Mouse (Mus musculus) liver, embryonic 11.5 days (tissue): ENCODE results near the gene Pth2. TPM values are rescaled to one million over a fixed set of nuclear protein-coding genes. Genes with fewer than 3 reads are reported as not detected.

Source experiments
- ATAC-seq: fragments of 200-750 bp; cut with Nextera tagmentation; replicated peaks from 2 replicates; pipeline ENCODE4 v1.8.0; 2017; ENCODE audit warnings: moderate number of reproducible peaks, mild to moderate bottlenecking, moderate TSS enrichment, moderate library complexity; ENCODE audit not compliant: low FRiP score
- DNase-seq: peaks from one replicate; pipeline ENCODE4 v3.0.0-alpha.2; 2017; ENCODE audit warnings: low spot score
- H3K27ac ChIP-seq: fragments of 300-500 bp; sonication (generic); 2 replicates; pipeline ENCODE4 v1.5.1; 2014; ENCODE audit warnings: mild to moderate bottlenecking, low read depth, low read length, control low read depth
- H3K27me3 ChIP-seq: fragments of 300-500 bp; sonication (generic); replicated peaks from 2 replicates; pipeline ENCODE4 v1.6.1; 2014; ENCODE audit warnings: low read length, mixed read lengths; ENCODE audit not compliant: control insufficient read depth, insufficient read depth
- H3K36me3 ChIP-seq: fragments of 300-500 bp; sonication (generic); 2 replicates; pipeline ENCODE4 v1.6.1; 2014; ENCODE audit warnings: mild to moderate bottlenecking, low read length, moderate library complexity, mixed read lengths; ENCODE audit not compliant: control insufficient read depth, insufficient read depth
- H3K4me1 ChIP-seq: fragments of 300-500 bp; sonication (generic); replicated peaks from 2 replicates; pipeline ENCODE4 v1.6.1; 2014; ENCODE audit warnings: low read length, mixed read lengths; ENCODE audit not compliant: control insufficient read depth, insufficient read depth
- H3K4me2 ChIP-seq: fragments of 300-500 bp; sonication (generic); 2 replicates; pipeline ENCODE4 v1.6.1; 2014; ENCODE audit warnings: mild to moderate bottlenecking, control low read depth, moderate library complexity
- H3K4me3 ChIP-seq: fragments of 300-500 bp; sonication (generic); 2 replicates; pipeline ENCODE4 v1.5.1; 2014; ENCODE audit warnings: low read depth, low read length, control low read depth
- H3K9ac ChIP-seq: fragments of 300-500 bp; sonication (generic); 2 replicates; pipeline ENCODE4 v1.6.1; 2014; ENCODE audit warnings: low read depth, low read length, control low read depth
- H3K9me3 ChIP-seq: fragments of 300-500 bp; sonication (generic); 2 replicates; pipeline ENCODE4 v1.6.1; 2016; ENCODE audit warnings: low read length, inconsistent platforms, mixed read lengths; ENCODE audit not compliant: control insufficient read depth
- WGBS: fragments of 180-500 bp; shearing (Covaris S2); extraction: QIAGEN DNeasy Blood & Tissue Kit; methylation state at CpG from one replicate; pipeline ENCODE4 v1.1.7; 2014; 5-methylcytosine and 5-hydroxymethylcytosine counted together
- polyA plus RNA-seq: library from polyadenylated mRNA; unstranded; fragments of >200 nt; fragmentation: Nextera tagmentation; extraction: Ambion mirVana; gene quantifications from 2 replicates; pipeline ENCODE4 v1.2.1, GENCODE M21; 2014

The Pth2 gene
- polyA plus RNA-seq, 1 experiment from 2014 or later, result not detected

GRCm38 (mm10) chr7:45163735-45164490 is 16.9 kb upstream of the Pth2 start, which contains the start of gene Slc17a7:
Gene Slc17a7 (plus strand): TSS chr7:45163949.
- DNase-seq (no peak), ATAC-seq (0 out of 2 replicates have a peak, but pooled peaks have one; percentile 30)
- 2% methylated on average over 40 of the region's 41 CpGs for WGBS
- Histone ChIP-seq H3K4me3 (peak within 1 kb of the TSS; percentile 59), H3K27ac (no peak within 1 kb of the TSS), H3K9ac (peak within 1 kb of the TSS; percentile 54; the same call in 1 of the 2 replicates), H3K4me2 (peak within 1 kb of the TSS; percentile 83), H3K36me3 (peaks cover 2% of the 10 kb centered on the region; the same call in 1 of the 2 replicates), H3K27me3 (peaks cover 66% of the 10 kb centered on the region), H3K9me3 (peaks cover 3% of the 10 kb centered on the region), H3K4me1 (peaks cover 9% of the 10 kb centered on the region)

DNA sequence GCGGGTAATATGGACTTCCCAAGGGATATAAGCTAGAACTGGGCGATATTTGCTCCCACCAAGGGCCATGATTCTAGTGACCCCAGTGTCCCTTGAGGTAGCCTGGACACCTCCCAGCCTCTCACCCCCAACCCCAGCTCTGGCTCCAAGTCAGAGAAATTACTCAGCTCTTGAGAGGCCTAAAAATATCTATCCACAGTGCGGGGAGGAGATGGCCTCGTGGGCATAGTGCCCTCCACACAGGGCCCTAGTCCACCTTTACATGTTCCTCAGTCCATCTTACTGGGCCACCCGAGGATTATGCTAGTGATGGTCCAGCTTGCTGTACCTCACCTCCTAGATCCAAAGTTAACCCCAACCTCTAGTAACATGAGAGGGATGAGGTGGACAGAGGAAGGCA is 16.0 kb upstream of the Pth2 start:
- ATAC-seq (no peak), DNase-seq (no peak)
- Histone ChIP-seq H3K4me2 (no peak overlapping the region), H3K4me1 (peaks cover 9% of the 10 kb centered on the region), H3K9me3 (peaks cover 11% of the 10 kb centered on the region), H3K9ac (no peak overlapping the region), H3K4me3 (no peak overlapping the region), H3K36me3 (no peaks in the 10 kb centered on the region; the same call in 1 of the 2 replicates), H3K27me3 (peaks cover 75% of the 10 kb centered on the region), H3K27ac (no peak overlapping the region)
- WGBS, result 55% methylated on average over 5 of the region's 5 CpGs

- Histone ChIP-seq H3K9me3 (peaks cover 14% of the 10 kb centered on the region), H3K36me3 (no peaks in the 10 kb centered on the region; the same call in 1 of the 2 replicates), H3K27ac (no peak overlapping the region), H3K4me2 (no peak overlapping the region), H3K4me3 (no peak overlapping the region), H3K4me1 (peaks cover 9% of the 10 kb centered on the region), H3K27me3 (peaks cover 75% of the 10 kb centered on the region), H3K9ac (no peak overlapping the region)
- DNase-seq (no peak), ATAC-seq (no peak)
- 51% methylated on average over 11 of the region's 11 CpGs for WGBS
Observed at GRCm38 (mm10) chr7:45165701-45166100, 15.1 kb upstream of the Pth2 start.

GRCm38 (mm10) chr7:45166950-45167401 is 13.8 kb upstream of the Pth2 start:
- WGBS, result 19% methylated on average over 10 of the region's 10 CpGs
- Histone ChIP-seq H3K9me3 (peaks cover 18% of the 10 kb centered on the region), H3K9ac (no peak overlapping the region), H3K27me3 (peaks cover 81% of the 10 kb centered on the region), H3K36me3 (no peaks in the 10 kb centered on the region), H3K4me2 (no peak overlapping the region), H3K27ac (no peak overlapping the region), H3K4me1 (peaks cover 9% of the 10 kb centered on the region), H3K4me3 (no peak overlapping the region)
- DNase-seq, result no peak
- ATAC-seq, result no peak

DNA sequence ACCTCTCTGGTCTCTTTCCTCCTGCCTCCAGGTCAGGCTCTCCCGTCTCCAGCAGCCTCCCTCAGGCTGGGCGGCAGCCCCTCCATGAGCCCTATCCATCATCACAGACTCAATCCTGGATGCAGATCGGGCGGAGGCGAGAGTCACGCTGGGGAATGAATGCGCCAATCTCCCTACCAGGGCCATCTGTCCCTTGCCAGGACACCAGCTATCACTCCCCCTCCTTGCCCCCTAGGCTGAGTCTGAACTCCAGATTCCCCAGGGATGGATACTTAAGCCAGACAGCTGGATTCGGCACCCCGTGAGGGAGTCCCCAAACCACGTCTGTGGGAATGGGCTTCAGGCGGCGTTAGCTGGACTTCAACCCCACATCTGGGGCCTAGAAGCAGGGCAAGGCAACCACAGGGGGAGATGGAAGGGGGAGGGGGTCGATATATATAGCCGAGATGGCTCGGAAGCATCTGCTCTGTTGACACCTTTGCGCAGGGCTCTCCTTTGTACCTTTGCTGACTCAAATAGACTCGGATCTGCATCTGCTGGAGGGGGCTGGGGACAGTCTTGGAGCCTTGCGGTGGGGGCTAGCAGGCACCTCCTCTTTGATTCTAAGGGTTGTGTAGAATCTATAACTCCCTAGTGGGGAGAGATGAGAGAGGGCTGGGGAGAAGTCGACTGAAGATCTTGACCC is 12.9 kb upstream of the Pth2 start:
- H3K4me1 ChIP-seq, result peaks cover 4% of the 10 kb centered on the region
- no peak overlapping the region for H3K4me3 ChIP-seq
- H3K36me3 ChIP-seq, result no peaks in the 10 kb centered on the region
- peaks cover 18% of the 10 kb centered on the region for H3K9me3 ChIP-seq
- peaks cover 79% of the 10 kb centered on the region for H3K27me3 ChIP-seq
- no peak overlapping the region for H3K4me2 ChIP-seq
- DNase-seq (no peak), ATAC-seq (no peak)
- no peak overlapping the region for H3K9ac ChIP-seq
- no peak overlapping the region; the same call in 1 of the 2 replicates for H3K27ac ChIP-seq
- 6% methylated on average over 19 of the region's 19 CpGs for WGBS

DNA sequence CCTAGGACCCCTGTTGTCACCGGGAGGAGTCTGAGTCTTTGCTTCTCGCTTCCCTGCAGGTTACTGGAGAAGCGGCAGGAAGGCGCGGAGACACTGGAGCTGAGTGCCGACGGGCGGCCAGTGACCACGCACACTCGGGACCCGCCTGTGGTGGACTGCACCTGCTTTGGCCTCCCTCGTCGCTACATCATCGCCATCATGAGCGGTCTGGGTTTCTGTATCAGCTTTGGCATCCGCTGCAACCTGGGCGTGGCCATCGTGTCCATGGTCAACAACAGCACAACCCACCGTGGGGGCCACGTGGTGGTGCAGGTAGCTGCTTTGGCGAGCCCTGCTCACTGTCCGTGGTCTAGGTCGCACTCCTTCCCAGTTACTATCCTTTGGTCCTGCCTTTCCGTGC is 12.1 kb upstream of the Pth2 start:
- Histone ChIP-seq H3K27me3 (peaks cover 75% of the 10 kb centered on the region), H3K36me3 (no peaks in the 10 kb centered on the region), H3K4me3 (no peak overlapping the region), H3K4me1 (peaks cover 4% of the 10 kb centered on the region), H3K4me2 (no peak overlapping the region), H3K27ac (no peak overlapping the region), H3K9ac (no peak overlapping the region), H3K9me3 (peaks cover 18% of the 10 kb centered on the region)
- WGBS, result 8% methylated on average over 24 of the region's 24 CpGs
- DNase-seq (no peak), ATAC-seq (no peak)

- Histone ChIP-seq H3K27me3 (peaks cover 70% of the 10 kb centered on the region), H3K9me3 (peaks cover 18% of the 10 kb centered on the region), H3K4me3 (no peak overlapping the region), H3K4me1 (no peaks in the 10 kb centered on the region), H3K27ac (no peak overlapping the region), H3K9ac (no peak overlapping the region), H3K4me2 (no peak overlapping the region), H3K36me3 (no peaks in the 10 kb centered on the region)
- 83% methylated on average over 3 of the region's 3 CpGs for WGBS
- no peak for ATAC-seq
- DNase-seq, result no peak
Observed at GRCm38 (mm10) chr7:45169495-45169894, 11.3 kb upstream of the Pth2 start.

DNA sequence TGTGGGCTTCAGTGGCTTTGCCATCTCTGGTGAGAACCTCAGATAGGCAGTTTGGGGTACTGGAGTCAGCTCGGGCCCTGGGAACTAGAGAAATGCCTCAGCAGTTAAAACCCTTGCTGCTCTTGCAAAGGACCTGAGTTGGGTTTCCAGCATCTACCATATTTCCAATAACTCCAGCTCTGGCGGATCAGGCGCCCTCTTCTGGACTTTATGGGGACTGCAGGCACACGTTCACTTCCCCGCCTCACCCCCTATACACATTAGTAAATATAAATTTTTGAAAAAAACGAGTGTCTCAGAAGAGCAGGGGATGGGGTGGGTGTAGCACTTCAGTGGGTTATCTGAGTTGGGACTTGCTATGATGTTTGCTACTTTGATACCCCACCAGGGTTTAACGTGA is 7.8 kb upstream of the Pth2 start:
- WGBS, result 52% methylated on average over 7 of the region's 7 CpGs
- Histone ChIP-seq H3K27ac (no peak overlapping the region), H3K4me2 (no peak overlapping the region), H3K9ac (no peak overlapping the region), H3K4me1 (0 out of 2 replicates have a peak, but pooled peaks cover 3% of the 10 kb centered on the region), H3K9me3 (peaks cover 18% of the 10 kb centered on the region), H3K4me3 (no peak overlapping the region), H3K36me3 (no peaks in the 10 kb centered on the region), H3K27me3 (peaks cover 70% of the 10 kb centered on the region)
- ATAC-seq (no peak), DNase-seq (no peak)
